Mouse (Mus musculus) right cerebral cortex, postnatal 14 days (tissue): Measurements from ENCODE around the gene Ccnjl.

Experiments used
- DNase-seq: peaks from one replicate; pipeline ENCODE4 v3.0.0; 2022

Gene Ccnjl

GRCm38 (mm10) chr11:43528683-43529499 lies at the start of gene Ccnjl:
Ccnjl (plus strand) TSS chr11:43528784.
- DNase-seq, result peak; percentile 58

GRCm38 (mm10) chr11:43479376-43479775 lies 49.2 kb upstream of the Ccnjl start:
- no peak for DNase-seq

GRCm38 (mm10) chr11:43480561-43480960 lies 48.0 kb upstream of the Ccnjl start:
- no peak for DNase-seq

- DNase-seq, result no peak
Observed at GRCm38 (mm10) chr11:43481672-43482522, 46.7 kb upstream of the Ccnjl start.

GRCm38 (mm10) chr11:43483122-43483792 lies 45.3 kb upstream of the Ccnjl start:
- no peak for DNase-seq

GRCm38 (mm10) chr11:43484057-43484456 lies 44.5 kb upstream of the Ccnjl start:
- DNase-seq, result no peak

GRCm38 (mm10) chr11:43484652-43485051 lies 43.9 kb upstream of the Ccnjl start:
- no peak for DNase-seq

GRCm38 (mm10) chr11:43485855-43486254 lies 42.7 kb upstream of the Ccnjl start:
- no peak for DNase-seq

- peak; percentile 79 for DNase-seq
Observed at GRCm38 (mm10) chr11:43492663-43493062, 35.9 kb upstream of the Ccnjl start.

GRCm38 (mm10) chr11:43493815-43494409 lies 34.7 kb upstream of the Ccnjl start:
- DNase-seq, result peak; percentile 73

- no peak for DNase-seq
Observed at GRCm38 (mm10) chr11:43495037-43495436, 33.5 kb upstream of the Ccnjl start.

- DNase-seq, result peak; percentile 75
Observed at GRCm38 (mm10) chr11:43495532-43495931, 33.1 kb upstream of the Ccnjl start.

GRCm38 (mm10) chr11:43501256-43501655 lies 27.3 kb upstream of the Ccnjl start:
- no peak for DNase-seq

- DNase-seq, result no peak
Observed at GRCm38 (mm10) chr11:43505188-43505587, 23.4 kb upstream of the Ccnjl start.

- DNase-seq, result no peak
Observed at GRCm38 (mm10) chr11:43507976-43508375, 20.6 kb upstream of the Ccnjl start.

GRCm38 (mm10) chr11:43509878-43510277 lies 18.7 kb upstream of the Ccnjl start:
- DNase-seq, result no peak

- no peak for DNase-seq
Observed at GRCm38 (mm10) chr11:43512661-43513190, 15.9 kb upstream of the Ccnjl start.

- DNase-seq, result peak; percentile 47
Observed at GRCm38 (mm10) chr11:43516344-43517021, 12.1 kb upstream of the Ccnjl start.

- DNase-seq, result no peak
Observed at GRCm38 (mm10) chr11:43517641-43518040, 10.9 kb upstream of the Ccnjl start.

- DNase-seq, result no peak
Observed at GRCm38 (mm10) chr11:43518086-43518485, 10.5 kb upstream of the Ccnjl start.

GRCm38 (mm10) chr11:43518821-43519220 lies 9.8 kb upstream of the Ccnjl start:
- no peak for DNase-seq

- DNase-seq, result no peak
Observed at GRCm38 (mm10) chr11:43520521-43520920, 8.1 kb upstream of the Ccnjl start.
